Mouse (Mus musculus): Measurements from ENCODE around the gene Vps36. TPM values are rescaled to one million over a fixed set of nuclear protein-coding genes. Genes with fewer than 3 reads are reported as not detected.

Gene Vps36
- 38.8 TPM for polyA plus RNA-seq (2017; shearing (Covaris generic))

GRCm38 (mm10) chr8:22192660-22193431 is at the start of gene Vps36:
Vps36 (plus strand) TSS chr8:22192809.

GRCm38 (mm10) chr8:22166080-22166603 is 26.5 kb upstream of the Vps36 start, which contains the start of gene Nek3:
Nek3 (minus strand) TSS chr8:22166435.

GRCm38 (mm10) chr8:22185431-22186397 is 6.9 kb upstream of the Vps36 start, which contains the start of gene Ckap2:
Ckap2 (minus strand) TSS chr8:22185819.

GRCm38 (mm10) chr8:22227061-22227877 is 34.7 kb downstream of the Vps36 start, which contains the start of gene Thsd1:
Thsd1 (plus strand) TSS chr8:22227313.

Other genes starting within 250 kb of the Vps36 start
- not detected for gene Defb13, start 246.0 kb upstream of the Vps36 start, polyA plus RNA-seq (2017; shearing (Covaris generic))
- not detected for gene Fam90a1a, start 234.1 kb upstream of the Vps36 start, polyA plus RNA-seq (2017; shearing (Covaris generic))
- gene Ccdc70, start 223.0 kb upstream of the Vps36 start, polyA plus RNA-seq (2017; shearing (Covaris generic)), result not detected
- gene Atp7b, start 132.5 kb upstream of the Vps36 start, polyA plus RNA-seq (2017; shearing (Covaris generic)), result 0.12 TPM
- gene Alg11, start 132.1 kb upstream of the Vps36 start, polyA plus RNA-seq (2017; shearing (Covaris generic)), result 8.2 TPM
- not detected for gene Nek5, start 67.8 kb upstream of the Vps36 start, polyA plus RNA-seq (2017; shearing (Covaris generic))
- 5.5 TPM for gene Nek3, start 26.4 kb upstream of the Vps36 start, polyA plus RNA-seq (2017; shearing (Covaris generic))
- 0.92 TPM for gene Ckap2, start 7.0 kb upstream of the Vps36 start, polyA plus RNA-seq (2017; shearing (Covaris generic))
- gene Thsd1, start 34.5 kb downstream of the Vps36 start, polyA plus RNA-seq (2017; shearing (Covaris generic)), result 0.57 TPM
- not detected for gene Tpte, start 90.6 kb downstream of the Vps36 start, polyA plus RNA-seq (2017; shearing (Covaris generic))
- 7.7 TPM for gene Slc25a15, start 205.8 kb downstream of the Vps36 start, polyA plus RNA-seq (2017; shearing (Covaris generic))
- 17.4 TPM for gene Mrps31, start 218.6 kb downstream of the Vps36 start, polyA plus RNA-seq (2017; shearing (Covaris generic))

All from naive thymus-derived CD4-positive, alpha-beta T cell, adult 5 months (primary cell).